Mouse (Mus musculus): ENCODE data around the gene Emc6.

Gene Emc6

DNA sequence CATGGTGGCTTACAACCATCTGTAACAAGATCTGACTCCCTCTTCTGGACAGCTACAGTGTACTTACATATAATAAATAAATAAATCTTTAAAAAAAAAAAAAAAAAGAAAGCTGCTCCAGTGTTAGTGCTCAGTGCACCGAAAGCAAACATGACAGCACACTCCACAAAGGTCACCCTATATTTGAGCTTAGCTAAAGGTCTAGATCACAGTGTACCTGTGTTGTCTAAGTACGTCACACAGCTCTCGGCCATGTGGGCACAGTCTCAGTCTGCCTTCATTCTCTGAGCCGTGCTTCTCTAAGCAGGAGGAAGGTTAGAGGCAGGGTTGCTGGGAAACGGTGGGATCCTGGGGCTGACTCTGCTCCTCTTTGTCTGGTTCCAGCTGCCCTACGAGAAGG lies 50.3 kb downstream of the Emc6 start:
- DNase-seq (ENCODE audit: low spot score): no peak

All from retina, embryonic 14.5 days (tissue).